Mouse (Mus musculus) thymus, postnatal 10 days (tissue): ENCODE results near the gene Tmem92.
"Not testable (repeated sequence)": the region's sequence is repeated elsewhere in the genome, so short reads cannot be mapped to it uniquely, and the experiment has no call there.

Experiments used
- DNase-seq, 2 experiments: peaks; one replicate each; pipeline ENCODE4 v3.0.0; 2021; ENCODE audit warnings: low spot score in 2 of 2

Tmem92 gene

GRCm38 (mm10) chr11:94782603-94783002 is at the start of gene Tmem92:
Tmem92 (minus strand) TSS chr11:94782703.
- DNase-seq = no peak

DNA sequence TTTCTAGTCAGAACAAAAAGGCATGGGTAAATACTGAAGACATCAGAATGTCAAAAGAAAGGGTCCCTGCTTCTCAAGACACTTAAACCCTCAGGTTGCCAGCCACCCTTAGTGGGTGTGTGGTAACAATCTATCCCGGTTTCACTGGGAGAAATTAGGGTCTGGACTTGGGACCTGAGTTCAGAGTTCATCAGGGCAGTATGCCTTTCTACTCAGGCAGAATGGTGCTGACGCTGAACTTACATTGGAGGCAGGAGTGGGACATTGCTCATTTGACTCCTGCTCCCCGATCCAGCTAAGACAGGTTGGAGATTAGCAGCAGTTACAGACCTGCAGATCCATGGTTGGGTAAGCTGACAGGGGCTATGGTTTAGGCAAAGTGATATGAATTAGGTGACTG is 46.5 kb upstream of the Tmem92 start:
- DNase-seq = no peak

- DNase-seq = not testable (repeated sequence)
Observed at GRCm38 (mm10) chr11:94819427-94819826, 36.9 kb upstream of the Tmem92 start.

DNA sequence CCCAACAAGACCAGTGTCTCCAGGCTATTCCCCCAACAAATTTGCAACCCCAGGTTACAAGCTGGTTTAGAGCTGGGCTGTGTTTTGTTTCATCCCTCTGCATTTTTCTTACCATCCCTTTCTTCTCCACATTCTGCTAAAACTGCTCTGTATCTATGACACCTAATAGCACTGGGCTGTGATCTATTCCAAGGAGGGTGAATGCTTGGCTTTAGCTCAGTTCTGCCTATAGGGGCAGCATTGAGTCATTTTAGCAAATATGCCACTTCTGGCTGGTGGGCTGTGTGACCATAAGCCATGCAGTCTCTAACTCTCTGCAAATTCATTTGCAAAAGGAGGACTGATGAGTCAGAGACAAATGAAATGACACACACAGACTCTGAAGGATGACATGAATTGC is 36.4 kb upstream of the Tmem92 start:
- peak in 1 of 2 experiments; percentile 13 for DNase-seq

- DNase-seq = not testable (repeated sequence)
Observed at GRCm38 (mm10) chr11:94811537-94811936, 29.0 kb upstream of the Tmem92 start.

- DNase-seq = no peak
Observed at GRCm38 (mm10) chr11:94791700-94792099, 9.2 kb upstream of the Tmem92 start.

DNA sequence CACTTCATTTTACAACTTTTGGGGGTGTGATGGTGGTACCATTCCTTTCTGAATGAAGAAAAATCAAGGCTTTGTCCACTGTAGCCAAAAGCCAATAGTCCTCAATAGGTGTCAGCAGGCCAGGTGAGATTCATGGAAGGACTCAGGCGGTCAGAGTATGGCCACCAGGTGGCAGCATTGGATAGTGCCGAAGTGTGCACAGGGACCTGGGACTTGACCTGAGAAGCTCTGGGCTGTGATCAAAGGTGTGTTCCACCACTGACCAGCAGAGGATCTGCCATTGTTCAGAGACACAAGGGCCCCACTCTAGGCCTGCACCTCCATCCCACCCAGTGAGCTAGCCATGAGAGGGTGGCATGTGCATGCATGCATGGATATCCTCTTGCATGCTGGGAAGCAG is 2.7 kb upstream of the Tmem92 start:
- peak; percentile 17 to 74 for DNase-seq

GRCm38 (mm10) chr11:94774887-94775497 is 7.5 kb downstream of the Tmem92 start:
- no peak for DNase-seq

DNA sequence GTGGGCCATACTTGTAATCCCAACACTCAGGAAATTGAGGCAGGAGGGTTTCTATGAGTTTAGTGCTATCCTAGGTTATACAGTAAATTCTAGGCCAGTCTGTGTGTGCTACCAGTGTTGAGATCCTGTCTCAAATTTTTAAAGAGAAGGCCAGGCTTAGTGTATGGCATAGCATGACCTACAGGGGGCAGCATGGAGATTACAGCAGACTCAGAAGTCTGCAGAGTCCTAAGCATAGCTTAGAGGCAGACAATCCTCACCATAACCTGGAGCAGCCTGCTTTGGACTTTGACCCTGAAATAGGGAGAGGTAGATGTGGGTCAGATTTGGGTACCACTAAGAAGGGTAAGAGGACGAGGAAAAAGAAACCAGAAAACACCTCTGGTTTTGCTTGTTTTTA is 8.7 kb downstream of the Tmem92 start:
- peak in 1 of 2 experiments; percentile 48 for DNase-seq

GRCm38 (mm10) chr11:94772363-94773055 is 10.0 kb downstream of the Tmem92 start:
- no peak for DNase-seq

- DNase-seq = no peak
Observed at GRCm38 (mm10) chr11:94767241-94767640, 15.3 kb downstream of the Tmem92 start.

DNA sequence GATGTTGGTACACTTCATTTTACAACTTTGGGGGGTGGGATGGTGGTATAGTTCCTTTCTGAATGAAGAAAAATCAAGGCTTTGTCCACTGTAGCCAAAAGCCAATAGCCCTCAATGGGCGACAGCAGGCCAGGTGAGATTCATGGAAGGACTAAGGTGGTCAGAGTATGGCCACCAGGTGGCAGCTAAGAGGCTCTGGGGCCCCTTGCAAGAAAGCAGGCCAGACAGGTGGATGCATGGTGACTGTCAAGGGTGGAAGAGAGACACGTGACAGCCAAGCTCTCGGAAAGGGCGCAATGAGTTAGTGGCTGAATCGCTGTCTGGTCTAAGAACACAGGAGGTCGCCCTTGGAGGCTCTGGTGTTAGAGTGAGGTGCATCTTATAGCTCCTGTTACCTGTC is 19.7 kb downstream of the Tmem92 start:
- no peak for DNase-seq

- DNase-seq = no peak
Observed at GRCm38 (mm10) chr11:94762281-94762680, 20.2 kb downstream of the Tmem92 start.

DNA sequence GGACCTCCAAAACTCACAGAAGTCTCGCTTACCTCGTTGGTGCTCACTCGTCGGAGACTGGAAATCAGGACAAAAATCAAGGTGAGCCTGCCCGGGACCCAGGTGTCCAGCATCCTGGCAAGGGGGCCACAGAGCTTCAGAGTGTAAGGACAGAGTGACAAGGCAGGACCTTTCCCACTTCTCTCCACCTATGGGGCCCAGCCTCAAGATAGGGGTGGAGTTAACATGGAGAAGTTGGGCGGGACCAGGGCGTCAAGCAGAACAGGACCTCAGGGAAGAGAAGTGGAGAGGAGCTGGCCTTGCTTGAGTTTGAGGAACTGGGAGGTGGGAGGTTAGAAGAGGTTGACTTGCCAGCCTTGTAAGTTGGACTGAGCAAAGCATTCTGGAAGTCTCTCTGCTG is 21.7 kb downstream of the Tmem92 start:
- DNase-seq = no peak

- DNase-seq = no peak
Observed at GRCm38 (mm10) chr11:94760364-94760763, 22.1 kb downstream of the Tmem92 start.

- no peak for DNase-seq
Observed at GRCm38 (mm10) chr11:94759916-94760315, 22.6 kb downstream of the Tmem92 start.

DNA sequence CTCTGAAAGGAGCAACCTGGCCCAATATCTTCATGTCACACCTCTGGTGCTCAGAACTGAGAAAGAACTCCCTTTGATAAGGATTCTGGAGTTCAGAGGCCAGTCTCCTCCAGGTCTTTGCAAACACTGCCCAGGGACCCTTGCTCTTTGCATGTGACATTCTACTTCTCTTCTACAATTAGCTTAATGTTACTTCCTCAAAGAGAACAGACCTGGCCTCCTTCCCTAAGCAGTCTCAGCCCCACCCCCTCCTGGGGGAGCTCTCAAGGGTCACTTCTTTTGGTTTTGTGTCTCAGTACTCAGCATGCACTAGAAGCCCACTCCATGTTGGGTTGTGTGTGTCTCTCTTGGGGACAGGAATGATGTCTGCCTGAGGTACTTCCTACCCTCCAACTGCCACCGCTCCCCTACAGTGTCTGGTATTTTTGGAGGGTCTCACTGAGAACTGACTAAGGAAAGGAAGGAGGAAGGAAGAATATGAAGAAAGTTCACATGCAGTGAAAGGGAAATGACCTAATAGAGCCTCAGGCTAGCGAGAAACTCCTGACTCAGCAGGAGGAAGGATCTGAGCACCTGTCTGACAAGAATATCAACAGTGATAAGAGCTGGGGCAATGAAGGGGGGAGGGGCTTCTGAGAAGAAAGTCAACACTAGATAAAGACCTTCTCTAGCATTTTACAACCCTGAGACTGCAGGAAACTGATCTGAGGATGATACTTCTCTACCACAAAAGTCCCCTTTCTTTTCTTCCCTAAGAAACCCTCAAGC is 29.4 kb downstream of the Tmem92 start:
- no peak for DNase-seq

- no peak for DNase-seq
Observed at GRCm38 (mm10) chr11:94741732-94742272, 40.7 kb downstream of the Tmem92 start, which contains the start of gene Cdc34b. Cdc34b (plus strand) TSS chr11:94741782.

DNA sequence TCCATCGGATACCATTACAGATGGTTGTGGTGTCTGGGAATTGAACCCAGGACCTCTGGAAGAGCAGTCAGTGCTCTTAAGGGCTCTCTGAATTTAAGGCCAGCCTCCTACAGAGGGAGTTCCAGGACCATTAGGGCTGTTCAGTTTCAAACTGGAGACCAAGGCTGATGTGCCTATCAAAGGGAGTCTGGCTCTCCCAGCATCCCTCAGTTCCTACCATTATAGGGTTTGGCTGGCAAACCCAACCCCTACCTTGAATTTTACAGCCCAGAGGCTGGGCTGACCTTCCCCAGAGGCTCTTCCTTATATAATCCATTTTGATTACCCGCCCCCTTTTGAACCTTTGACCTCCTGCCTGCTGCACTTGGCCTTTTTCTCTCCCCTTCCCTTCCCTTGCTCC is 46.8 kb downstream of the Tmem92 start:
- no peak for DNase-seq

DNA sequence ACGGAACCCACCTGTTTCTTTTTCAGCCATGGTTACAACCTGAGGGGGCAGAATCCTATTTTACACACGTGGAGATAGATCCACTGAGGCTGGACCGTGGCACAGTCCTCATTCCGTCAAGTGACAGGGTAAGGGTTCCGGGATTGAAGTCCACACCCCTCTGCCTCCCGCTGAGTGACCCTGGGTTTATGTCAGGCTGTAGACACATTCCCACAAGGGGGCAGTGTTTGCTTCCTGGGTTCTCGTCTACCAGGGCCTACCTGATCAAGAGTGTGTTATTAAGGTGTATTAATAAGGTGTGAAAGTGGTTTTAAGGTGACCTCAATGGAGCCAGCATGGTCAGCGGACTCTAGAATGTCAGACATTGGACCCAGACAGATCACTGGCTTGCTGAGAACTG is 49.7 kb downstream of the Tmem92 start:
- peak in 1 of 2 experiments; percentile 57 for DNase-seq

DNA sequence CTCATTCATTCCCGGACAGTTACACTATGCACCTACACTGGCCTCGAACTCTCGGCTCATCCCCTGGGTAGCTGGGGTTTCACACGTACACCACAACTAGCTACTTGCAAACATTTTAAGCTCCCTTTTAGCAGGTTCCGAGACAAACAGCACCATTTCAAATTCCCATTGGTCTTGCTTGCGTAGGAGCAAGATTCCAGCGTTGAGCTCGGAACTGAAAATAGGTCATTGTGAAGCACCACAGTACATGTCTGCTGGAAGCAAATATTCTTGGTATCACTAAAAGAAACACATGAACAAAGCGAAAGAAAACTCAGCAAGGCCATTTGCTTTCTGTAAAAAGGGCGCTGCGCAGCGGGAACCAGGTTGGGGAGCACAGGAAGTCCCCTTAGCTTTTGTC is 51.3 kb downstream of the Tmem92 start:
- no peak for DNase-seq

GRCm38 (mm10) chr11:94730261-94730660 is 52.2 kb downstream of the Tmem92 start:
- DNase-seq = peak; percentile 37 to 78
